Mouse (Mus musculus): ENCODE data around the gene Scrn2. TPM values are rescaled to one million over a fixed set of nuclear protein-coding genes. Genes with fewer than 3 reads are reported as not detected.

The Scrn2 gene
- total and polyA plus RNA-seq, 2 experiments, result 41.9 to 56.6 TPM

GRCm38 (mm10) chr11:97009198-97009790 lies 20.4 kb upstream of the Scrn2 start:
- H3K4me3 ChIP-seq (ENCODE audit: insufficient read depth, low read depth, low read length), result no peak overlapping the region
- peaks cover 3% of the 10 kb centered on the region; the same call in 1 of the 2 replicates for H3K27me3 ChIP-seq (ENCODE audit: control insufficient read depth, insufficient read depth, low read length)
- no peaks in the 10 kb centered on the region for H3K79me2 ChIP-seq (ENCODE audit: control insufficient read depth, insufficient read depth, low read length)
- H3K9ac ChIP-seq (ENCODE audit: low read depth, low read length), result no peak overlapping the region
- DNase-seq (ENCODE audit: extremely low read depth, low read depth, low spot score), result no peak
- H3K4me1 ChIP-seq (ENCODE audit: control insufficient read depth, insufficient read depth, low read length), result no peaks in the 10 kb centered on the region
- no peak overlapping the region for H3K27ac ChIP-seq (replicated peaks; ENCODE audit: insufficient read depth, low read depth, low read length)
- TF ChIP-seq CTCF (IDR thresholded peaks at IDR 0.05; ENCODE audit: low read depth, low read length) (no peak), POLR2A (IDR thresholded peaks at IDR 0.05; ENCODE audit: extremely low read depth, insufficient read depth, low read length) (no peak)
- WGBS, result 58% methylated on average over 8 of the region's 8 CpGs
- H3K36me3 ChIP-seq (ENCODE audit: control insufficient read depth, insufficient read depth, low read length), result no peaks in the 10 kb centered on the region

DNA sequence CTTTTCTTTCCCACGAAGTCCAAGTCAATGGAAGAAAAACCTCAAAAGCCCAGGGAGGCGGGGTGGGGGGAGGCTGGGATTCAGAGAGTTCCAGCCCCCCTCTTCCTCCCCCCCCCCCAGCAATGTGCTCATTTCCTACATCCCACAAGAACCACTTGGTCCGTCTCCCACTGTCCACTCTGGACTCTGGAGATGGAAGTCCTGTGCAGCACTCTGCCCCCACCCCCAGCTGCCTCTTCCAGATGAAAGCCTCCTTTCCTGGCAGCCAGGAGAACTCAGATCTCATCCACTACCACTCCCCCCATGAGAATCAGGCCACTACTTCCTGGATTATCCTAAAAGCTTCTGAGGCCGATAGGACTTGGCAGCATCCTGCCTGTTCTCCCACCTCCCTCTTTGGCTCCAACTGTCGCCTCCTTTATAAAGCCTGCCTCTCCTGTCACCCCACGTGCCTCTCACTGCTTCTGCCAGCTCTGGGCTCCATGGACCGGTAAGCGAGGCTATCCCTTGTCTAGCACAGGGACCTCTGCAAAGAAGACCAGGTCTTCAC lies 16.5 kb upstream of the Scrn2 start, which contains the start of gene Sp6:
Sp6 (plus strand) TSS at position 274 of the 550 bp plus-strand sequence.
- Histone ChIP-seq H3K79me2 (ENCODE audit: control insufficient read depth, insufficient read depth, low read length) (no peaks in the 10 kb centered on the region), H3K9ac (ENCODE audit: low read depth, low read length) (no peak within 1 kb of the TSS), H3K36me3 (ENCODE audit: control insufficient read depth, insufficient read depth, low read length) (no peaks in the 10 kb centered on the region), H3K27me3 (ENCODE audit: control insufficient read depth, insufficient read depth, low read length) (peaks cover 20% of the 10 kb centered on the region), H3K27ac (replicated peaks; ENCODE audit: insufficient read depth, low read depth, low read length) (no peak within 1 kb of the TSS), H3K4me3 (ENCODE audit: insufficient read depth, low read depth, low read length) (no peak within 1 kb of the TSS), H3K4me1 (ENCODE audit: control insufficient read depth, insufficient read depth, low read length) (no peaks in the 10 kb centered on the region)
- no peak for TF ChIP-seq CTCF (IDR thresholded peaks at IDR 0.05; ENCODE audit: low read depth, low read length)
- no peak for TF ChIP-seq POLR2A (IDR thresholded peaks at IDR 0.05; ENCODE audit: extremely low read depth, insufficient read depth, low read length)
- WGBS, result 42% methylated on average over 8 of the region's 8 CpGs
- no peak for DNase-seq (ENCODE audit: extremely low read depth, low read depth, low spot score)

DNA sequence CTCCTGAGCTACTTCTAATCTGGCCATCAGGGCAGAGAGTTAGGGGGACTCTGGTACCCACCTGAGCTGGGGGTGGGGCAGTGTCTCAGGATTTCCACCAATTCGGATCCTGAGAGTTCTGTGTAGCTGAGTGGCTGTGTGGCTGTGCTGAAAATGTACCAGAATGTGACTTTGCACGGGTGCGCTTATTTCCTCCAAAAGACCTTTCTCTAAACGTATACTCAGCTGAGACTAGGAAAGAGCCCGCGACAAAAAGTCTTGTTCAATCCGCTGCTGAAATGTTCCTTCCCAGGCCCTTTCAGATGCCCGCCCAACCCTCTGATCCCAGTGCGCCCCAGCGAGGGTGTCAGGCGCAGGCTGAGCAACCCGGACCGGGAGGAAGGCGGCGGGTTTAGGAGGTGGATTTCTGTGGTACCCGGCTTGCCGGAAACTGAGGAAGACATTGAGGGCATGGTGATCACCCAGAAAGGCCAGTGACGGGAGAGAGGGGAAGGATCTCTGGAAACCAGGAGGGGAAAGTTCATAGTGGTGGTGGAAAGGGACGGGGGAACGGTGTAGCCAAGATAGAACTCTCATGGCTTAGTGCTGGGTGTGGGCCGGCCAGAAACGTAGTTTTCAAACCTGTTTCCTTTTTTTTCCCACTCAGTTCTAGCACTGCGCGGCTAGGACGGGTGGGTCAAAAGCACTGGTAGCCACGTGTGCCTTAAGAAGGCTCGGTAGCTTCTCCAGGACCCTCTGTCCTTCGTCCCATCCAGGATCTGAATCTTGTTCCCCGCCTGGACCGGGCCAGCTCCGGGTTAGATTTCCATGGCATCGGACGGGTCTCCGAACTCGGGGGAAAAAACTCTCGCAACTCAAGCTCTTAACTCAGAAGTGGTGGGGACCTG lies 11.8 kb upstream of the Scrn2 start:
- Histone ChIP-seq H3K36me3 (ENCODE audit: control insufficient read depth, insufficient read depth, low read length) (no peaks in the 10 kb centered on the region), H3K4me1 (ENCODE audit: control insufficient read depth, insufficient read depth, low read length) (no peaks in the 10 kb centered on the region; the same call in 1 of the 2 replicates), H3K9ac (ENCODE audit: low read depth, low read length) (no peak overlapping the region), H3K27me3 (ENCODE audit: control insufficient read depth, insufficient read depth, low read length) (peaks cover 31% of the 10 kb centered on the region), H3K27ac (replicated peaks; ENCODE audit: insufficient read depth, low read depth, low read length) (no peak overlapping the region), H3K4me3 (ENCODE audit: insufficient read depth, low read depth, low read length) (no peak overlapping the region), H3K79me2 (ENCODE audit: control insufficient read depth, insufficient read depth, low read length) (no peaks in the 10 kb centered on the region)
- no peak for DNase-seq (ENCODE audit: extremely low read depth, low read depth, low spot score)
- 4% methylated on average over 36 of the region's 36 CpGs for WGBS
- no peak for TF ChIP-seq CTCF (IDR thresholded peaks at IDR 0.05; ENCODE audit: low read depth, low read length)

- TF ChIP-seq POLR2A (IDR thresholded peaks at IDR 0.05; ENCODE audit: extremely low read depth, insufficient read depth, low read length), result no peak
- TF ChIP-seq CTCF (IDR thresholded peaks at IDR 0.05; ENCODE audit: low read depth, low read length), result no peak
- H3K27me3 ChIP-seq (ENCODE audit: control insufficient read depth, insufficient read depth, low read length), result peaks cover 31% of the 10 kb centered on the region
- no peak for DNase-seq (ENCODE audit: extremely low read depth, low read depth, low spot score)
These were observed 11.0 kb upstream of the Scrn2 start for GRCm38 (mm10) chr11:97018583-97019344.

GRCm38 (mm10) chr11:97019345-97019708 lies 10.4 kb upstream of the Scrn2 start:
- no peak for TF ChIP-seq POLR2A (IDR thresholded peaks at IDR 0.05; ENCODE audit: extremely low read depth, insufficient read depth, low read length)
- TF ChIP-seq CTCF (IDR thresholded peaks at IDR 0.05; ENCODE audit: low read depth, low read length), result no peak
- Histone ChIP-seq H3K27me3 (ENCODE audit: control insufficient read depth, insufficient read depth, low read length) (peaks cover 31% of the 10 kb centered on the region), H3K36me3 (ENCODE audit: control insufficient read depth, insufficient read depth, low read length) (no peaks in the 10 kb centered on the region), H3K4me3 (ENCODE audit: insufficient read depth, low read depth, low read length) (no peak overlapping the region), H3K9ac (ENCODE audit: low read depth, low read length) (no peak overlapping the region), H3K27ac (replicated peaks; ENCODE audit: insufficient read depth, low read depth, low read length) (no peak overlapping the region), H3K79me2 (ENCODE audit: control insufficient read depth, insufficient read depth, low read length) (no peaks in the 10 kb centered on the region), H3K4me1 (ENCODE audit: control insufficient read depth, insufficient read depth, low read length) (no peaks in the 10 kb centered on the region; the same call in 1 of the 2 replicates)
- 18% methylated on average over 13 of the region's 13 CpGs for WGBS
- no peak for DNase-seq (ENCODE audit: extremely low read depth, low read depth, low spot score)

More at GRCm38 (mm10) chr11:97018583-97019344, 11.0 kb upstream of the Scrn2 start:
- no peaks in the 10 kb centered on the region for H3K79me2 ChIP-seq (ENCODE audit: control insufficient read depth, insufficient read depth, low read length)
- no peaks in the 10 kb centered on the region; the same call in 1 of the 2 replicates for H3K4me1 ChIP-seq (ENCODE audit: control insufficient read depth, insufficient read depth, low read length)
- 2% methylated on average over 62 of the region's 68 CpGs for WGBS
- H3K9ac ChIP-seq (ENCODE audit: low read depth, low read length), result no peak overlapping the region
- no peak overlapping the region; the same call in 1 of the 2 replicates for H3K4me3 ChIP-seq (ENCODE audit: insufficient read depth, low read depth, low read length)
- H3K36me3 ChIP-seq (ENCODE audit: control insufficient read depth, insufficient read depth, low read length), result no peaks in the 10 kb centered on the region
- H3K27ac ChIP-seq (replicated peaks; ENCODE audit: insufficient read depth, low read depth, low read length), result no peak overlapping the region

Data from liver, adult 2 months (tissue).